Mouse (Mus musculus): Measurements from ENCODE around the gene Tbc1d5. TPM values are rescaled to one million over a fixed set of nuclear protein-coding genes. Genes with fewer than 3 reads are reported as not detected.
"Not testable (repeated sequence)": the region's sequence is repeated elsewhere in the genome, so short reads cannot be mapped to it uniquely, and the experiment has no call there.

Gene Tbc1d5
- polyA plus RNA-seq, 1 experiment from 2014 or later: 11.8 TPM

DNA sequence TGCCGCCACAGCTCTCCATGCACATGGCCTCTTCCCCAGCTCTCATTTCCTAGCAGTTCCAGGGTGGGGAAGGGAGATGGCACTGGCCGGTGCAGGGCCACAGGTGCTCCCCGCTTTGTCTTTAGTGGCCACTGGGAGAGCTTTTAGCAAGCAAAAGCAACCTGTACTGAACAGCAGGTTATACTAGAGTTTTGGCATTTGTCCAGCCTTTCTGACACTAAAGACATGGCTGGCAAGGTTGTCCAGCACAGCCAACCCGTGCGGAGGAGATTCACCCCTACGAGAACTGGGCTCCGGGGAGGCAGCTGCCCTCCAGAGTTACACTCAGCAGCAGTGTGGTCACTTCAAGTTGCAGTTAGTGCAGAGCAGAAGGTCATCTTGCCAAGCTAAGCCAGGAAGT is 445.8 kb downstream of the Tbc1d5 start:
- DNase-seq (ENCODE audit: low spot score): no peak
- Histone ChIP-seq H3K27ac (replicated peaks) (no peak overlapping the region), H3K4me1 (peaks cover 10% of the 10 kb centered on the region), H3K9me3 (no peaks in the 10 kb centered on the region), H3K27me3 (replicated peaks; ENCODE audit: low read depth, poor library complexity, severe bottlenecking) (no peaks in the 10 kb centered on the region), H3K36me3 (replicated peaks) (peaks cover 4% of the 10 kb centered on the region; the same call in 1 of the 2 replicates), H3K4me3 (no peak overlapping the region)
- 91% methylated on average over 7 of the region's 7 CpGs for WGBS

DNA sequence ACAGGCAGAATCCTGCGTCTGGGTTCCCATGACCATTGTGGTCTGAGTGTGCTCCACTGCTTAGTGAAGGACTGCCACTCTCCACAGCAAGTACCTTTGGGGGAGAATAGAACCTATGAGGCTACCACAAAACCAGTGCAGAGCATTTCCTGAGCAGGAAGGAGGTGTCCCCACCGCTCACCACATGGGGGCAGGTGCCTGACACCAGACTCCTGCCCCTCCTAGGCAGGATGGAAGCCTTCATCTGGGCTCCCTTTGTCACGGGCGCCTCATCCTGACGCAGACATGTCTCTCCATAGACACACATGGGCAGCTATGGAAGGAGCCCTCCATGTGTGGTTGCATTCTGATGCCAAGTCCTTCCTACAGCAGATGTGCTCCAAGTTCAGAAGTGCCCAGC is 447.3 kb downstream of the Tbc1d5 start:
- DNase-seq (ENCODE audit: low spot score): no peak
- WGBS: 90% methylated on average over 5 of the region's 5 CpGs

DNA sequence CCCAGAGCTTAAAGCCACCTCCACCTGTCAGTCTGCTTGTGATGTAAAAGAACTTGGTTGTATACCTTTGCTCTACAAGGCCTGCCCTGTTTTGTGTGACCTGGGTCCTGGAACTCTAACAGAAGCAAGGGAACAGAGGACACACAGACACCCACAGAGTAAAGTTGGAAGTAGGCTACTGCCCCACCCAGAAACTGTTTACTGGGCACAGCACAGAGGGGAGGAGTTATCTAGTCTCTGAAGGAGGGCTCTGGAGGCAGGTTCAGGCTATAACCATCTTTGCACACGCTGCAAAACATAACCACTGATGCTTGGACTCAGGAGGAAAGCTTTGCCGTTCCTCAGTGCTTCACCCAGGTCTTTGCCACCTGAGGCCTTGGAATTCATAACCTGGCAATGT is 448.3 kb downstream of the Tbc1d5 start:
- no peak for DNase-seq (ENCODE audit: low spot score)
- peaks cover 2% of the 10 kb centered on the region; the same call in 1 of the 2 replicates for H3K36me3 ChIP-seq (replicated peaks)
- WGBS: 89% methylated on average over 2 of the region's 2 CpGs

More for the DNA sequence above, 447.3 kb downstream of the Tbc1d5 start:
- no peaks in the 10 kb centered on the region for H3K27me3 ChIP-seq (replicated peaks; ENCODE audit: low read depth, poor library complexity, severe bottlenecking)
- no peaks in the 10 kb centered on the region for H3K9me3 ChIP-seq
- H3K36me3 ChIP-seq (replicated peaks): peaks cover 4% of the 10 kb centered on the region; the same call in 1 of the 2 replicates
- no peak overlapping the region for H3K4me3 ChIP-seq
- no peak overlapping the region for H3K27ac ChIP-seq (replicated peaks)
- peaks cover 10% of the 10 kb centered on the region for H3K4me1 ChIP-seq

DNA sequence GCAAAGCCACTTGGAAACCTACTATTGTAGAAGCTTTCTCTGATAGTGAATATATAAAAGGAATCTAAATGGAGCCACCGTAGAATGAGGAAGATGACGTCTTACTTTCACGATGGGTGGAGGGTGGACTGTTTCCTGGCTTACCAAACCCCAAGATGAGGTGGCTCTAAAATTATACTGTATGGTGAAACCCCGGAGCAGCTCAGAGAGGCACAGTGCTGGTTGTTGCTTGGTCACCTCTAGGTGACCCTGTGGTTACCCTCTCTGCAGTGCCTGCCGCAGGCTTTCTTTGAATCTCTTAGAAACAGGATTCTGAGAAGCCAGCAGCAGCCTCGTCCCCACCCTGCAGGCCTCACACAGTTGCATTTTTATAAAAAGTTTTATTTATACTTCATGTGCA is 449.6 kb downstream of the Tbc1d5 start:
- H3K4me3 ChIP-seq: no peak overlapping the region
- H3K36me3 ChIP-seq (replicated peaks): no peaks in the 10 kb centered on the region; the same call in 1 of the 2 replicates
- no peak overlapping the region for H3K27ac ChIP-seq (replicated peaks)
- H3K27me3 ChIP-seq (replicated peaks; ENCODE audit: low read depth, poor library complexity, severe bottlenecking): no peaks in the 10 kb centered on the region
- 92% methylated on average over 6 of the region's 6 CpGs for WGBS
- H3K9me3 ChIP-seq: no peaks in the 10 kb centered on the region
- no peak for DNase-seq (ENCODE audit: low spot score)
- H3K4me1 ChIP-seq: no peaks in the 10 kb centered on the region

More for the DNA sequence above, 448.3 kb downstream of the Tbc1d5 start:
- Histone ChIP-seq H3K27me3 (replicated peaks; ENCODE audit: low read depth, poor library complexity, severe bottlenecking) (no peaks in the 10 kb centered on the region), H3K4me1 (peaks cover 7% of the 10 kb centered on the region), H3K27ac (replicated peaks) (no peak overlapping the region), H3K9me3 (no peaks in the 10 kb centered on the region), H3K4me3 (no peak overlapping the region)

DNA sequence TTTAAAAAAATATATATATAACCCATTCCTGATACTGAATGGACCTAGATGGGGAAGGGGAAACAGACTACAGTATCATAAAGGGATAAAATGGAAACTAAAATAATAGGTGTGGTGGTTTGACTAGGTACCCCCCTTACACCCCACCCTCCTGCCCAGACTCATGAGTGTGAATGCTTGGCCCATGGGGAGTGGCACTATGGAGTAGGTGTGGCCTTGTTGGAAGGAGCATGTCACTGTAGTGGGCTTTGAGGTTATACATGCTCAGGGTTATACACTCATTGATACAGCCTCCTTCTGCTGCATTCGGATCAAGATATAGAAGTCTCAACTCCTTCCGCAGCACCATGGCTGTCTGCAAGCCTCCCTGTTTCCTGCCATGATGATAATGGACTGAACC is 450.1 kb downstream of the Tbc1d5 start:
- Histone ChIP-seq H3K9me3 (no peaks in the 10 kb centered on the region), H3K27me3 (replicated peaks; ENCODE audit: low read depth, poor library complexity, severe bottlenecking) (no peaks in the 10 kb centered on the region), H3K36me3 (replicated peaks) (no peaks in the 10 kb centered on the region), H3K4me3 (no peak overlapping the region), H3K4me1 (no peaks in the 10 kb centered on the region), H3K27ac (replicated peaks) (no peak overlapping the region)
- 97% methylated on average over 2 of the region's 2 CpGs for WGBS
- no peak for DNase-seq (ENCODE audit: low spot score)

DNA sequence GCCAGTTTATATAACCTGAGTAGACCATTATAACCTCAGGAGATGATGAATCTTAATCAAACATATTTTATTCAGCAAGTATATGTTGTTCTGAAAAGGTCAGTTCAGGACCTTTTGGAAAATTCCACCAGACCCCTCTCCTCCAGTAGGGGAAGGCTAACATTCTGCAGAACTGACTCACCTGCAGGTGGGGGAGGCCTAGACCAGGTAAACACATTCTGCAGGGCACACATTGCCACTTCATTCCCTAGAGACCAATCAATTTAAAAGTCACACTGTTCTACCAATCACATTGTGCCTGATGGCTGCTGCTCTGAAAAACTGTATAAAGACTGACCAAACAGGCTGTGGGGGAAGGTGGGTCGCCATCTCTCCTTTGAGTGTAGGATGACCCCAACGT is 452.9 kb downstream of the Tbc1d5 start:
- Histone ChIP-seq H3K27ac (replicated peaks) (no peak overlapping the region), H3K4me3 (no peak overlapping the region), H3K27me3 (replicated peaks; ENCODE audit: low read depth, poor library complexity, severe bottlenecking) (no peaks in the 10 kb centered on the region), H3K9me3 (no peaks in the 10 kb centered on the region), H3K4me1 (no peaks in the 10 kb centered on the region), H3K36me3 (replicated peaks) (no peaks in the 10 kb centered on the region)
- WGBS: 82% methylated on average over 2 of the region's 2 CpGs
- DNase-seq (ENCODE audit: low spot score): no peak

DNA sequence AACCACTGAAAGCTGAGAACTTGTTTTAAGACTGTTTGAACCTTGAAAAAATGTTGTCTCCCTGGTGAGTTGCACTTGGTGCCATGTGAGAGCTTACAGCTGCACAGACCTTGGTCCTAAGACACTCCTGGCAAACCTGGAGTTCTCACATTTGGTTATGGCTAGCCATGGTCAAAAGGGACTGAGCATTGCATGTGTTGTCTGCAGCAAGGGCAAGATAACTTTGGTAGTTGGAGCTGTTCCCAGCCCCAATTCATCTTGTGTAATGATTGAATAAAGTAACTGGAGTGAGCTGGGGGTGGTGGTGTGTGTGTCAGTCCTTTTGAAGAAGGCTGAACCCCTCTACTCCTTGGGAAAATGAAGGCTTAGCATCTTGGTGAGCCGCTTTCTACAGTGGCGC is 454.8 kb downstream of the Tbc1d5 start:
- Histone ChIP-seq H3K9me3 (no peaks in the 10 kb centered on the region), H3K36me3 (replicated peaks) (no peaks in the 10 kb centered on the region), H3K27me3 (replicated peaks; ENCODE audit: low read depth, poor library complexity, severe bottlenecking) (no peaks in the 10 kb centered on the region), H3K27ac (replicated peaks) (no peak overlapping the region), H3K4me1 (no peaks in the 10 kb centered on the region), H3K4me3 (no peak overlapping the region)
- 62% methylated on average over 2 of the region's 2 CpGs for WGBS
- no peak for DNase-seq (ENCODE audit: low spot score)

DNA sequence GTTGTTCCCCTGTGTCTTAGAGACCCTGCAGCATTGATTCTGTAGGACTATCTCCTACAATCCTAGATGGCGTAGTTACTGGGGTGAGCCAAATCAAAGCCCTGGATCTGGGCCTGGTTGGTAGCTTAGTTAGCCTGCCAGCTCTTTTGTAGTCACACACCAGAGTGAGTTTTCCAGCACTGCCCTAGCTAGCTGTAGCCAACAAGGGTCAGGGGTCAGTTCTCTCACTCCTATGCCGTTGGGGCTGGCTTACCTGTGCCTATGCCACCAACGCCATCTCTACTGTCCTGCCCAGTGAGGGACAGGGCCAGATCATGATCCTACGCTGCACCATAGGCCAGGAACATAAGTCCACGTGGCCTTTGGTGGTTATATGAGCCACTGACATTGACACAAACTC is 461.6 kb downstream of the Tbc1d5 start:
- 82% methylated on average over 5 of the region's 5 CpGs for WGBS
- H3K4me3 ChIP-seq: no peak overlapping the region
- DNase-seq (ENCODE audit: low spot score): no peak
- no peaks in the 10 kb centered on the region for H3K27me3 ChIP-seq (replicated peaks; ENCODE audit: low read depth, poor library complexity, severe bottlenecking)
- H3K36me3 ChIP-seq (replicated peaks): no peaks in the 10 kb centered on the region
- H3K27ac ChIP-seq (replicated peaks): no peak overlapping the region
- peaks cover 12% of the 10 kb centered on the region; the same call in 1 of the 2 replicates for H3K9me3 ChIP-seq
- H3K4me1 ChIP-seq: no peaks in the 10 kb centered on the region

DNA sequence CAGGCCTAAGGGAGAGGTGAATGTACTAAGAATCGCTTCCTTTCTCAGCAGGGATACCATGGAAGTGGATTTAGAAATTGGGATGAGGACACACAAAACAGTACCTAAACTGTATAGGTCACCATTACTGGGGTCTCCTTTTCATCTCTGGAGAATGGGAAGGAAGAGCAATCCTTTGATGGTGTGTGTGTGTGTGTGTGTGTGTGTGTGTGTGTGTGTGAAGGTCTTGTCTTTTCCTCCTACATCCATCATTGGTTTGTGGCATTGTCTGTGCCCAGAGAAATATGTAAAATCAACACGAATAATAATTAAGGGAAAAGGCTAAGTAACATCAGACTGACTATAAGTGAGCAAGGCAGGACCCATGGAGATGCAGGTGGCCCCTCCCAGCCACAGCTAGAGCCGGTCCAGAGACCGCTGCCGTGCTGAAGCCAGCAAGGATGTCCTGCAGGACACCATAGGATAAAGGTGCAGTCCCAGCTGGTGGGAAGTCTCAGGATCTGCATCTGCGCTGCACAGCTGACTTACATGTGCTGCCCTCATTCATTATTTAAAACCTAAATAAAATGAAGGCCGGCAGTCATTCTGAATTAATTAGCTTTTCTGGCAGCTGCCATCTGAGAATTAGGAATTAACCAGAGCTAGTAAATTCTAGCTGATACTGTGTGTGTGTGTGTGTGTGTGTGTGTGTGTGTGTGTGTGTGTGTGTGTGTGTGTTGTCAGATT is 468.5 kb downstream of the Tbc1d5 start:
- H3K36me3 ChIP-seq (replicated peaks): no peaks in the 10 kb centered on the region
- 80% methylated on average over 7 of the region's 7 CpGs for WGBS
- H3K27ac ChIP-seq (replicated peaks): no peak overlapping the region
- peaks cover 12% of the 10 kb centered on the region; the same call in 1 of the 2 replicates for H3K9me3 ChIP-seq
- no peaks in the 10 kb centered on the region for H3K27me3 ChIP-seq (replicated peaks; ENCODE audit: low read depth, poor library complexity, severe bottlenecking)
- no peaks in the 10 kb centered on the region for H3K4me1 ChIP-seq
- DNase-seq (ENCODE audit: low spot score): no peak
- no peak overlapping the region for H3K4me3 ChIP-seq

DNA sequence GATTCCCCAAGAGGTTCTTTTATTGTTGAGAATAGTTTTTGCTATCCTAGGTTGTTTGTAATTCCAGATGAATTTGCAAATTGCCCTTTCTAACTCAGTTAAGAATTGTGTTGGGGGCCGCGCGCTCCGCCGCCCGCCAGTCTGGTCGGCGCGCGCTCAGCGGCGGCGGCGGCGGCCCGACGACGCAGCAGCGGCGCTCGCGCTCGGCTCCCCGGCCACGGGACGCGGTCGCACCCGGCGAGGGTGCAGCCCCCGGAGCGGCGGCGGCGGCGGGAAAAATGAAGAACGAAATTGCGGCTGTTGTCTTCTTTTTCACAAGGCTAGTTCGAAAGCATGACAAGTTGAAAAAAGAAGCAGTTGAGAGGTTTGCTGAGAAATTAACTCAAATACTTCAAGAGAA is 480.7 kb downstream of the Tbc1d5 start:
- not testable (repeated sequence) for H3K4me1 ChIP-seq; DNase-seq (ENCODE audit: low spot score); H3K36me3 ChIP-seq (replicated peaks); H3K27ac ChIP-seq (replicated peaks); H3K9me3 ChIP-seq
- peak overlapping the region; percentile 39 for H3K4me3 ChIP-seq
- 5% methylated on average over 39 of the region's 39 CpGs for WGBS
- peaks cover 17% of the 10 kb centered on the region for H3K27me3 ChIP-seq (replicated peaks; ENCODE audit: low read depth, poor library complexity, severe bottlenecking)

DNA sequence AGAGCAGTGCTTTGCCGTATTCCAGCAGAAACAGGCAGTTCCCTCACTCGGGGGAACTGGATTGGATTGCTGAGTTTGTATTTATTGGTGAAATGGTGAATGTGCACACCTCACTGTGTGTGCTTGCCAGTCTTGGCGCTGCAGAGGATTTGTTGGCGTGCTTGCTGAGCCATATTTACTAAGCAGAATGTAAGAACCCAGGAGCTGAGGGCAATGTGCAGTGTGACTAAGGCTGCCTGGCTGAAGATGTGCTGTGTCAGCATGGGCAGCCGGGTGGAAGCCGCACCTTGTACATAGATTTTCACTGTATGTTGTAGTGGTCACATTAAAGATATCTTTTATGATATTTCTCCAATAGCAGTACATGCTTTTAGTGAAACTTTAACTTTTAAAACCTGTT is 491.0 kb downstream of the Tbc1d5 start:
- no peak for DNase-seq (ENCODE audit: low spot score)
- Histone ChIP-seq H3K27me3 (replicated peaks; ENCODE audit: low read depth, poor library complexity, severe bottlenecking) (no peaks in the 10 kb centered on the region), H3K4me3 (no peak overlapping the region), H3K4me1 (peaks cover 6% of the 10 kb centered on the region), H3K27ac (replicated peaks) (no peak overlapping the region), H3K9me3 (no peaks in the 10 kb centered on the region), H3K36me3 (replicated peaks) (0 out of 2 replicates have a peak, but pooled peaks cover 18% of the 10 kb centered on the region)
- 91% methylated on average over 6 of the region's 6 CpGs for WGBS

DNA sequence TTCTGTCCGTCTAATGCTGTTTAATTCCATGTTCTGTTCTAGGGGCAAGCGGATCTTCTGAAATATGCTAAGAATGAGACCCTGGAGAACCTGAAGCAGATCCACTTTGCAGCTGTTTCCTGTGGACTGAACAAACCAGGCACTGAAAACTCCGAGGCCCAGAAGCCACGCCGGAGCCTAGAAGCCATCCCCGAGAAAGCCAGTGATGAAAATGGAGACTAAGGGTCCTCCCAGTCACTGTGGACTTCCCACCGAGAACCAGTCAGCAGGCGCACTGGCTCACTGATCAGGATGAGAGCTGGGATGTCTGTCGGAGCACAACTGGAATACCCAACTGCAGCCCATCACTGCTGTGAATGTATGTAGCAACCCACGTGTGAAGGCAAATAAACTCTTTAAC is 491.5 kb downstream of the Tbc1d5 start:
- 81% methylated on average over 10 of the region's 10 CpGs for WGBS

DNA sequence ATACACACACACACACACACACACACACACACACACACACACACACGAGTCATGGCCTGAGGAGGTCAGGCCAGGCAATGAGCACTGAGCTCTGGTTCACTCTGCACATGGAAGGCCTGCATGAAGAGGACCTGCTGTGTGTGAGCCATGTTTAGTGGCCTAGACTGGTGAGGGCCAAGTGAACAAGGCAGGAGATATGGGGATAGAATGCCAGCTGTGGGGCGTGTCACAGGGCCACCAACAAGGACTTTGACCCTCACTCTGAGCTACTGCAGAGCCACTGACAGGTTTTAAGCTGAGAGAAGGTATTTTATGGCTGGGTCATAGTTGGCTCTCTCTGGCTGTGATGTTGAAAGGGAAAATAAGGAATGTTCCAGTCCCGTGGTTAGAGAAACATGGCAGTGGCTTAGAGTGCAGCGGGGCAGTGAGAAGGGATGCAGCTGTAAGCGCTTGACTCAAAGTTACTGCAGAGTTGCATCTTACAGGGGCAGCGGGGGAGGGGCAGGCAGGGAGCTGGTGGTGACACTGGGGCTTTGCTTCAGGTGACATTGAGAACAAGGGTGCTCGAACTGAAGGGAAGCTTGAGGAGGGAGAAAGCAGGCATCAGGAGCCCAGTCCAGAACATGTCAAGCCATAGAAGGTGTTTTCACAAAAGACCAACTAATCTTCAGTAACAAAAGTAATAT is 494.0 kb downstream of the Tbc1d5 start:
- no peaks in the 10 kb centered on the region for H3K9me3 ChIP-seq
- H3K27me3 ChIP-seq (replicated peaks; ENCODE audit: low read depth, poor library complexity, severe bottlenecking): no peaks in the 10 kb centered on the region
- H3K36me3 ChIP-seq (replicated peaks): 0 out of 2 replicates have a peak, but pooled peaks cover 18% of the 10 kb centered on the region
- WGBS: 70% methylated on average over 7 of the region's 7 CpGs
- no peak for DNase-seq (ENCODE audit: low spot score)
- H3K27ac ChIP-seq (replicated peaks): no peak overlapping the region
- H3K4me3 ChIP-seq: no peak overlapping the region
- H3K4me1 ChIP-seq: peaks cover 6% of the 10 kb centered on the region

More for the DNA sequence above, 491.5 kb downstream of the Tbc1d5 start:
- H3K4me3 ChIP-seq: no peak overlapping the region
- no peaks in the 10 kb centered on the region for H3K9me3 ChIP-seq
- H3K4me1 ChIP-seq: peaks cover 6% of the 10 kb centered on the region
- H3K27me3 ChIP-seq (replicated peaks; ENCODE audit: low read depth, poor library complexity, severe bottlenecking): no peaks in the 10 kb centered on the region
- DNase-seq (ENCODE audit: low spot score): no peak
- 0 out of 2 replicates have a peak, but pooled peaks cover 18% of the 10 kb centered on the region for H3K36me3 ChIP-seq (replicated peaks)
- H3K27ac ChIP-seq (replicated peaks): no peak overlapping the region

Measured in embryonic facial prominence, embryonic 10.5 days (tissue).